Mouse (Mus musculus): ENCODE measurements at regions not wholly inside any gene's neighbourhood (a gene's known extent, or its start where the extent isn't known, plus 50 kb on each side); places are given as distances from the start of the nearest gene placed in this dataset.
A peak's percentile ranks its signal among the peaks of the same experiment; 100 is the strongest.

DNA sequence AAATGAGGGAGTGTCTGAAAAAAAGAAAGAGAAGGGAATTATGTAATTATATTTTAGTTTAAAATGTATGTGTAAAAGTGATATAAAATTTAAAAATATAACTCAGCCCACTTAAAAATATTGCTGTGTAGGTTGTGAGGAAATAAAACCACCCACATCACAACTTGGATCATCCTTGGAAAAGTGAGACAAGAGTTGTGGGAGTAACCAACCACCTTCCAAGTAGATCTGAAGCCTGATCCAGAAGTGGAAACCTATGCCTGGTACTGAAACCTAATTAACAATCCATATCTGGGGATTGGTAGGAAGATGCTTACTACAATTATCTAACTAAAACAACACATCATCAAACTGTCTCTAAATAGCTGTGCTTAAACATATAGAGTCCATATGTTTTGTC is 743.1 kb downstream of the Stim2 start:
- Histone ChIP-seq H3K4me3 (ENCODE audit: low read depth, low read length) (no peak overlapping the region), H3K27ac (ENCODE audit: low read length) (no peak overlapping the region), H3K36me3 (ENCODE audit: control insufficient read depth, insufficient read depth, low read length) (no peaks in the 10 kb centered on the region), H3K9ac (replicated peaks; ENCODE audit: low read depth, low read length) (no peak overlapping the region), H3K9me3 (ENCODE audit: control insufficient read depth, low read depth, low read length) (no peaks in the 10 kb centered on the region), H3K4me1 (ENCODE audit: control insufficient read depth, insufficient read depth, low read length) (no peaks in the 10 kb centered on the region), H3K27me3 (ENCODE audit: control insufficient read depth, insufficient read depth, low read length) (no peaks in the 10 kb centered on the region), H3K4me2 (replicated peaks; ENCODE audit: low read depth, low read length) (no peak overlapping the region)
- ATAC-seq (ENCODE audit: insufficient number of reproducible peaks, insufficient read depth, low FRiP score, low read depth): no peak

DNA sequence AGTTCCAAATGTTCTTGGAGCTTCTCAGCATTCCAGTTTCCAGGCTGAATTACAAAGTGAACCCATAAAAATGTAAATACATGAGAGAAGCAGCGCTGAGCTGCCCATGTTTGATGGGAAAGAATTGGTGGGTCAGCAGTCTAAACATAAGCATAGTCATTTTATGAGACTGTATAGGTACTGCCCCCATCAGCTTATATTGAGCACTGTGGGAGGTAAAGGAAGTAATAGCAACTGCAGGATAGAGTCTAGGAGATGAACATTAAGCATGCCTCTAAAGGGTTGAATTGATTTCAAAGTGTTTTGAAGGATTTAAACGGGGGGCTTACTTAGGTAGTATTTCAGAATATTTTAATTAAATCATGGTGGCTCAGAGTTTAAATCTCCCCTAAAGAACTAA is 748.7 kb downstream of the Stim2 start:
- no peak overlapping the region for H3K27ac ChIP-seq (ENCODE audit: low read length)
- no peak for ATAC-seq (ENCODE audit: insufficient number of reproducible peaks, insufficient read depth, low FRiP score, low read depth)
- 59% methylated on average over 2 of the region's 2 CpGs for WGBS
- no peaks in the 10 kb centered on the region for H3K27me3 ChIP-seq (ENCODE audit: control insufficient read depth, insufficient read depth, low read length)
- H3K9me3 ChIP-seq (ENCODE audit: control insufficient read depth, low read depth, low read length): no peaks in the 10 kb centered on the region
- H3K4me1 ChIP-seq (ENCODE audit: control insufficient read depth, insufficient read depth, low read length): no peaks in the 10 kb centered on the region
- no peak overlapping the region for H3K4me3 ChIP-seq (ENCODE audit: low read depth, low read length)
- no peak overlapping the region for H3K4me2 ChIP-seq (replicated peaks; ENCODE audit: low read depth, low read length)
- no peak overlapping the region for H3K9ac ChIP-seq (replicated peaks; ENCODE audit: low read depth, low read length)
- no peaks in the 10 kb centered on the region for H3K36me3 ChIP-seq (ENCODE audit: control insufficient read depth, insufficient read depth, low read length)

DNA sequence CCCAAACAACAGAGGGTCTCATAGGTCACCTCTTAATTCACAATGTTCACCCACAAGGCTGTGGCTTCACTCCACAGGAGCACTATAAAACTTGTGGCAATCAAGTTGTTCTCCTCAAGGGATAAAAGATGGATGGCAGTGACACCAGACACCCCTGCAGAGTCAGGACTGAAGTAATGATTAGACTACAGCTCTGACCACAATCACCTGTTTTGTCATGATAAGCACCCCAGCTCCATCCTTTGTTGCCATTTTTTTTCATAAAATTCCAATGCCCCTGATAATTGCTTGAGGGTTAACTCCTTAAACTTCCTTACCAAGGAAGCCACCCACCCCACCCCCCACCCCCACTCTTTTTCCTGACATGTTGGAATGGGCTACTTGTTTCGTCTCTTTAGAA is 755.1 kb downstream of the Stim2 start:
- H3K9ac ChIP-seq (replicated peaks; ENCODE audit: low read depth, low read length): no peak overlapping the region
- H3K27ac ChIP-seq (ENCODE audit: low read length): no peak overlapping the region
- no peaks in the 10 kb centered on the region for H3K9me3 ChIP-seq (ENCODE audit: control insufficient read depth, low read depth, low read length)
- no peak overlapping the region for H3K4me3 ChIP-seq (ENCODE audit: low read depth, low read length)
- no peaks in the 10 kb centered on the region for H3K27me3 ChIP-seq (ENCODE audit: control insufficient read depth, insufficient read depth, low read length)
- no peaks in the 10 kb centered on the region for H3K4me1 ChIP-seq (ENCODE audit: control insufficient read depth, insufficient read depth, low read length)
- no peak for ATAC-seq (ENCODE audit: insufficient number of reproducible peaks, insufficient read depth, low FRiP score, low read depth)
- WGBS: 39% methylated on average over 1 of the region's 1 CpGs
- H3K4me2 ChIP-seq (replicated peaks; ENCODE audit: low read depth, low read length): no peak overlapping the region
- H3K36me3 ChIP-seq (ENCODE audit: control insufficient read depth, insufficient read depth, low read length): no peaks in the 10 kb centered on the region

DNA sequence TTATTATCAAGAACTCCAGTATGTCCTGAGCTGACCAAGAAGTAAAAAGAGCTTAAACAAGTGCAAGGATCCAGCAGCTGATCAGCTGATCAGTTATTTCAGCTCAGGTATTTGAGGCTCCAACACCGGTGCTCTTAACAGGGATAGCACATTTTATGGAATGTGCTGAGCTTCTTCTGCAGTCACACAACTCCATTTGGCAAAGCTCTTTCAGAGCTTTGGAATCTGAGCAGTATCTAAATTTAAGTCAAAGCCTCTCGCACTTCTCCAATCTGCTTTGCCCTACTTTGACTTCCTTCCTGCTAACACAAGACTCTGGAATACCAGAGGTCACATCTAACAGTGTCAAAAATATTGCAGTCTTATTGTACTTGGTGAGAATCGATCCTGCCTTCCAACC is 761.4 kb downstream of the Stim2 start:
- Histone ChIP-seq H3K9me3 (ENCODE audit: control insufficient read depth, low read depth, low read length) (no peaks in the 10 kb centered on the region), H3K4me3 (ENCODE audit: low read depth, low read length) (no peak overlapping the region), H3K27ac (ENCODE audit: low read length) (no peak overlapping the region), H3K27me3 (ENCODE audit: control insufficient read depth, insufficient read depth, low read length) (no peaks in the 10 kb centered on the region), H3K4me1 (ENCODE audit: control insufficient read depth, insufficient read depth, low read length) (no peaks in the 10 kb centered on the region), H3K36me3 (ENCODE audit: control insufficient read depth, insufficient read depth, low read length) (no peaks in the 10 kb centered on the region), H3K4me2 (replicated peaks; ENCODE audit: low read depth, low read length) (no peak overlapping the region), H3K9ac (replicated peaks; ENCODE audit: low read depth, low read length) (no peak overlapping the region)
- WGBS: 74% methylated on average over 3 of the region's 3 CpGs
- ATAC-seq (ENCODE audit: insufficient number of reproducible peaks, insufficient read depth, low FRiP score, low read depth): no peak

GRCm38 (mm10) chr5:54763019-54763418 is 764.7 kb downstream of the Stim2 start:
- H3K9me3 ChIP-seq (ENCODE audit: control insufficient read depth, low read depth, low read length): no peaks in the 10 kb centered on the region
- no peak overlapping the region for H3K27ac ChIP-seq (ENCODE audit: low read length)
- no peak for ATAC-seq (ENCODE audit: insufficient number of reproducible peaks, insufficient read depth, low FRiP score, low read depth)
- H3K27me3 ChIP-seq (ENCODE audit: control insufficient read depth, insufficient read depth, low read length): no peaks in the 10 kb centered on the region
- no peaks in the 10 kb centered on the region for H3K4me1 ChIP-seq (ENCODE audit: control insufficient read depth, insufficient read depth, low read length)
- H3K4me3 ChIP-seq (ENCODE audit: low read depth, low read length): no peak overlapping the region
- no peak overlapping the region for H3K4me2 ChIP-seq (replicated peaks; ENCODE audit: low read depth, low read length)
- 56% methylated on average over 1 of the region's 1 CpGs for WGBS
- H3K9ac ChIP-seq (replicated peaks; ENCODE audit: low read depth, low read length): no peak overlapping the region
- H3K36me3 ChIP-seq (ENCODE audit: control insufficient read depth, insufficient read depth, low read length): no peaks in the 10 kb centered on the region

GRCm38 (mm10) chr5:54796953-54797450 is 798.7 kb downstream of the Stim2 start:
- H3K27me3 ChIP-seq (ENCODE audit: control insufficient read depth, insufficient read depth, low read length): no peaks in the 10 kb centered on the region
- H3K4me3 ChIP-seq (ENCODE audit: low read depth, low read length): no peak overlapping the region
- peak; percentile 72; the same call in 1 of the 2 replicates for ATAC-seq (ENCODE audit: insufficient number of reproducible peaks, insufficient read depth, low FRiP score, low read depth)

DNA sequence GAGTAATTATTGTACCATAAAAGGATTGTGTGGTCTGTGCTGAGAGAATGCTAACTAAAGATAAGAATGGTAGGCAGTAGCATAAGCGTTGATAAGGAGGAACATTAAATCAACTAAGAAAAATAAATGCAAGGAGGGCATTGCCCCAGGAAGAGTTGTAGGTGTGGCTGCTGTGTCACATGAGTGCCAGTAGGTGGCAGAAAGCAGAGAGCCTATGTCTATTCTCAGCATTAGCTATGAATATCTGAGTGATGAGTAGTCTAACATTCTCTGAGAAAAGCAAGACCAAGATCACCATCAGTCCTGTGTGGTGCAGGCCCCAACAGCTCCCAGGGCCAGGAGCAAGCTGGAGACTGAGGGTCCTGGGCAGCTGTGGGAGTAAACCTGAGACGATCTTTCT is 828.8 kb downstream of the Stim2 start:
- ATAC-seq (ENCODE audit: insufficient number of reproducible peaks, insufficient read depth, low FRiP score, low read depth): no peak
- no peaks in the 10 kb centered on the region for H3K9me3 ChIP-seq (ENCODE audit: control insufficient read depth, low read depth, low read length)
- H3K4me3 ChIP-seq (ENCODE audit: low read depth, low read length): no peak overlapping the region
- no peaks in the 10 kb centered on the region for H3K36me3 ChIP-seq (ENCODE audit: control insufficient read depth, insufficient read depth, low read length)
- WGBS: 83% methylated on average over 2 of the region's 2 CpGs
- no peak overlapping the region for H3K9ac ChIP-seq (replicated peaks; ENCODE audit: low read depth, low read length)
- H3K27me3 ChIP-seq (ENCODE audit: control insufficient read depth, insufficient read depth, low read length): no peaks in the 10 kb centered on the region
- H3K27ac ChIP-seq (ENCODE audit: low read length): no peak overlapping the region
- H3K4me1 ChIP-seq (ENCODE audit: control insufficient read depth, insufficient read depth, low read length): no peaks in the 10 kb centered on the region
- H3K4me2 ChIP-seq (replicated peaks; ENCODE audit: low read depth, low read length): no peak overlapping the region

More at GRCm38 (mm10) chr5:54796953-54797450, 798.7 kb downstream of the Stim2 start:
- Histone ChIP-seq H3K36me3 (ENCODE audit: control insufficient read depth, insufficient read depth, low read length) (no peaks in the 10 kb centered on the region), H3K27ac (ENCODE audit: low read length) (no peak overlapping the region), H3K9ac (replicated peaks; ENCODE audit: low read depth, low read length) (no peak overlapping the region), H3K4me2 (replicated peaks; ENCODE audit: low read depth, low read length) (no peak overlapping the region), H3K9me3 (ENCODE audit: control insufficient read depth, low read depth, low read length) (no peaks in the 10 kb centered on the region), H3K4me1 (ENCODE audit: control insufficient read depth, insufficient read depth, low read length) (no peaks in the 10 kb centered on the region)
- WGBS: 32% methylated on average over 6 of the region's 6 CpGs

Measured in stomach, embryonic 14.5 days (tissue).